Mouse (Mus musculus) liver, embryonic 14.5 days (tissue): ENCODE results near the gene Gdf15. TPM values are rescaled to one million over a fixed set of nuclear protein-coding genes. Genes with fewer than 3 reads are reported as not detected.
A peak's percentile ranks its signal among the peaks of the same experiment; 100 is the strongest.

Experiments used
- ATAC-seq: fragments of 200-750 bp; cut with Nextera tagmentation; 2 replicates; pipeline ENCODE4 v1.8.0; 2017; ENCODE audit warnings: moderate number of reproducible peaks, mild to moderate bottlenecking, moderate library complexity; ENCODE audit not compliant: insufficient read depth
- DNase-seq, 3 experiments: peaks; one replicate each; pipeline ENCODE4 v3.0.0-alpha.2; 2012 to 2013; ENCODE audit warnings: low read depth in 3 of 3, low spot score in 3 of 3
- H3K27ac ChIP-seq: fragments of 300-500 bp; sonication (generic); 2 replicates; pipeline ENCODE4 v1.5.1; 2014; ENCODE audit warnings: moderate library complexity, mild to moderate bottlenecking, control low read depth, inconsistent platforms
- H3K27me3 ChIP-seq: fragments of 300-500 bp; sonication (generic); 2 replicates; pipeline ENCODE4 v1.6.1; 2014; ENCODE audit warnings: mild to moderate bottlenecking, low read length, moderate library complexity; ENCODE audit not compliant: control insufficient read depth, insufficient read depth
- H3K36me3 ChIP-seq: fragments of 300-500 bp; sonication (generic); replicated peaks from 2 replicates; pipeline ENCODE4 v1.6.1; 2014; ENCODE audit warnings: low read depth; ENCODE audit not compliant: control insufficient read depth, insufficient read depth
- H3K4me1 ChIP-seq, 2 experiments: fragments of 200-500 bp in 1 of 2; fragments of 300-500 bp in 1 of 2; sonication (generic) in 1 of 2; replicated peaks; 2 replicates each; pipeline ENCODE4 v1.6.1; 2012 to 2014; ENCODE audit warnings: antibody characterized with exemption in 1 of 2, inconsistent platforms in 1 of 2, low read length in 1 of 2; ENCODE audit not compliant: control insufficient read depth in 2 of 2, insufficient read depth in 2 of 2
- H3K4me2 ChIP-seq: fragments of 300-500 bp; sonication (generic); 2 replicates; pipeline ENCODE4 v1.6.1; 2014; ENCODE audit warnings: low read depth, mild to moderate bottlenecking, control low read depth, moderate library complexity
- H3K4me3 ChIP-seq, 2 experiments: fragments of 200-500 bp in 1 of 2; fragments of 300-500 bp in 1 of 2; sonication (generic) in 1 of 2; 2 replicates each; pipeline ENCODE4 v1.5.1; 2012 to 2014; ENCODE audit warnings: low read depth in 2 of 2, low read length in 2 of 2, mild to moderate bottlenecking in 2 of 2, control low read depth in 1 of 2, inconsistent platforms in 1 of 2, moderate library complexity in 1 of 2; ENCODE audit not compliant: insufficient read depth in 1 of 2
- H3K9ac ChIP-seq: fragments of 300-500 bp; sonication (generic); replicated peaks from 2 replicates; pipeline ENCODE4 v1.6.1; 2014; ENCODE audit warnings: mild to moderate bottlenecking, control low read depth, moderate library complexity
- H3K9me3 ChIP-seq: fragments of 300-500 bp; sonication (generic); 2 replicates; pipeline ENCODE4 v1.6.1; 2016; ENCODE audit warnings: low read length, mixed read lengths; ENCODE audit not compliant: control insufficient read depth
- CTCF ChIP-seq: IDR thresholded peaks from 2 replicates; pipeline ENCODE4 v1.5.1; 2016; ENCODE audit warnings: antibody characterized with exemption, low read depth, control low read depth
- EP300 ChIP-seq: IDR thresholded peaks from 2 replicates; pipeline ENCODE4 v1.6.1; 2016; ENCODE audit warnings: antibody characterized with exemption, low read depth
- WGBS: fragments of 180-500 bp; shearing (Covaris S2); extraction: QIAGEN DNeasy Blood & Tissue Kit; methylation state at CpG from one replicate; pipeline ENCODE4 v1.1.7; 2014; ENCODE audit not compliant: insufficient replicate concordance; 5-methylcytosine and 5-hydroxymethylcytosine counted together
- polyA plus RNA-seq, 2 experiments: library from polyadenylated mRNA; depleted of rRNA in 1 of 2; stranded (reverse) in 1 of 2; unstranded in 1 of 2; fragments of >200 nt; fragmentation: Nextera tagmentation in 1 of 2; extraction: Ambion mirVana in 1 of 2; gene quantifications; 2 replicates each; pipeline versions ENCODE4 v1.2.1 to v1.2.3; 2012 to 2014

Gdf15 gene
- polyA plus RNA-seq, 2 experiments = 1.2 to 6.3 TPM

DNA sequence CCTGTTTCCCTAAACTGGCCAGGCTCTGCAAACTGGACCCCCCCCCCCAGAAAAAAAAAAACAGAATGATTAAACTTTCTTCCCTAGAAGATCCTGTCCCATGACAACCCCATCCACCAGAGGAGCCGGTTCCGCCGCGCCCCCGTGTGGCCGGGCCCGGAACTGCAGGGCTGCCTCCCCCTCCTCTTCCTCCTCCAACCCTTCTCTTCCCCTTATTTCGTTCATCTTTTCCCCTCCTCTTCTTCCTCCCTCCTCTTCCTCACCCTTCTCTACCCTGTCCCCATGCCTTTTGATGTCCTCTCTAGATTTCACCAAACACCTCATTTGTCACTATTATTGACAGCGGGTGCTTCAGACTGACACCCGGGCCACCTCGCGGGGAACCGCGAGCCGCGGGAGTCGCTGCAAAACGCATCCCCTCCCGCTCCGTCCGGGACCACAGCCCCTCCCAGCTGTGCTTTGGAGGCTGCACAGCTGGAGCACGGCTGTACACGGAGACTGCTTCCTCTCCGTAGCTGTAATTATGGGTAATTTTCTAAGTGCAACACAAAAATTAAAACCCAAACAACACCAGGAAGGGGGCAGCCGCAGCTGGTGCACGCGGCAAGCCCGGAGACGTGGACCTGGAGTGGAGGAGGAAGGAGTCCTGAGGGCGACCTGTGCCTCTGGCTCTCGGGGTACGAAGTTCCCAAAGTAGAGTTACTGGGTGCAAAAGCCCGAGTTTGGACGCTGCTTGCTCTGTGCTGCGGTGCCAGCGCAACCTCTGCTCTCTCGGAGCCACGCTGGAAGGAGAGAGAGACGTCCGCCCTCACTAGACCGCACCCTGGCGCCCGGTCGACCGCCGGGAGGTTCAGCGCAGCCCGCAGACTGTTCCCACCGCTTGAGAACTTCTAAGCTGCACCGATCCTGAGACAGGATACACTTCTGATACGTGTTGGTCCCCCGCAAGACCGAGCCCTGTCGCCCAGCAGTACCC, 21.2 kb downstream of the Gdf15 start:
- Histone ChIP-seq H3K36me3 (no peaks in the 10 kb centered on the region), H3K4me1 (peaks cover 22 to 29% of the 10 kb centered on the region in 2 experiments), H3K4me3 (peak overlapping the region; percentile 62 to 63), H3K27me3 (no peaks in the 10 kb centered on the region), H3K9ac (peak overlapping the region; percentile 60), H3K9me3 (no peaks in the 10 kb centered on the region), H3K4me2 (peak overlapping the region; percentile 91), H3K27ac (peak overlapping the region; percentile 75)
- DNase-seq (peak in 1 of 3 experiments; percentile 72), ATAC-seq (peak; percentile 53)
- TF ChIP-seq CTCF (peak; percentile 98), EP300 (no peak)
- WGBS = under 1% methylated on average over 54 of the region's 54 CpGs

DNA sequence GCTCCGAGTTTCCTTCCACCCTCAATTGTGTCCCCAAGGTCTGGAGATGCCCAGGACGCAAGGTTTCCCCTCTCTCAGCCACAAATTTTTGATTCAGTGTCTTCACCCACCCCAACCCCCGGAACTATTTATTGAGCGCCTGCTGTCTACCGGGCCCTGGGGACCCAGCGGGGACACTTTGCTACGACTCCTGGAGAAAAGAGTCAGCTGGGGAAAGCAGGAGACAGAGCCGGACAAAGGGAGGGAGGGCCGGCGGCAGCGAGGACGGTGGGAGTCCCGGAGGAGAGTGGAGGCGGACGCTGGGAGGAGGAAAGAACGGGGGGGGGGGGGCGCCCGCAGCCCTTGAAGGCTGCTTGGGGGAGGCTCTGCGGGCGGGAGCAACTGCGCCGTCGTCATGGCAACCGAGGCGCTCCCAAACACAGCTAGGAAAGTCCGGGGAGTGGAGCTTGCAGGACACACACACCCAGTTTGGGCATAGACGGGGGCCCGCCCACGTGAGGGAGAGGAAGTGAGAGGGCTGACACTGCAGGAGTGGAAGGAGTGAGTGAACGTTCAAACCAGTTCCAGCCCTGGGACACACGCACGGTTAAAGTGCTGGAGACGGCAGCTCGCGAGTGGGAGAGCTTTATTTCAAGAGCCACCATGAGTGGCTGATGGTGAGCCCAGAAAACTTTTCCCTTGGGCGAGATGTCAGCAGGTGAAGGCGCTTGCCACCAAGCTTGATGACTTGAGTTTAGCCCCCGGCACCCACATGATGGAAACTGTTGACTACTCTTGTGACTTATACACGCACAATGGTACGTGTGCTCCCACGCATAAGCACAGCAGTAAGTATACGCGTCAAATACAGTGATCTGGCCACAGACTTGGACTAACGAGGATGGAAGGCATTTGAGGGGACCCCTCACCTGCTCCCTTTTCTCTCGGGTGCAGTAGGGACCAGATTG, 22.1 kb downstream of the Gdf15 start:
- ATAC-seq (peak; percentile 54), DNase-seq (peak; percentile 68 to 96 (median 73))
- Histone ChIP-seq H3K9me3 (no peaks in the 10 kb centered on the region), H3K36me3 (no peaks in the 10 kb centered on the region), H3K4me3 (peak overlapping the region; percentile 44 to 62), H3K4me2 (peak overlapping the region; percentile 91), H3K4me1 (peaks cover 17 to 24% of the 10 kb centered on the region in 2 experiments), H3K27me3 (no peaks in the 10 kb centered on the region), H3K27ac (peak overlapping the region; percentile 71), H3K9ac (peak overlapping the region; percentile 70)
- TF ChIP-seq CTCF (no peak), EP300 (no peak)
- under 1% methylated on average over 42 of the region's 45 CpGs for WGBS

DNA sequence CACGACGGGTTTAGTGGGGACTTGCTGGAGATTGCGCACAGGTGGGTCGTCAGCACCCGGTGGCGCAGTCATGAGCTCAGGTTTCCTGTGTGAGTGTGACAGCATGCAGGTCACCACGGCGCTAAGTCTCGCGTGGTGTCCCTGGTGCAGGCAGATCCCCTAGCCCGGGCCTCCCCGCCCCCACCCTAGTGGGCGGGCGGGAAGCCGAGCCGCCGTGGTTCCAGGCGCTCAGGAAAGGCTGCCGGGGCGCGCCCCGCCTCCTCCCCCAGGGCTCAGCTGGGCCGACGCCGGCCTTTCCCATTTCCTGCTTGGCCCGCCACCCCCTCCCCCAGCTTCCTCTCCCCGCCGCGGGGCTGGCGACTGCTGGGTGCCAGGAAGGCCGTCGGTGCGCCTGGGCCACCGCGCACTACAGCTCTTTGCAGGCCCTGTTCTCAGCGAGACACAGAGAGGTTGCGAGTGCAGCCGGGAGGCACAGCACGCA, 22.8 kb downstream of the Gdf15 start:
- no peaks in the 10 kb centered on the region for H3K36me3 ChIP-seq
- DNase-seq = peak in 1 of 3 experiments; percentile 63
- H3K4me2 ChIP-seq = peak overlapping the region; percentile 91
- peak overlapping the region; percentile 71 for H3K27ac ChIP-seq
- WGBS = under 1% methylated on average over 36 of the region's 39 CpGs
- peak overlapping the region; percentile 70 for H3K9ac ChIP-seq
- no peaks in the 10 kb centered on the region for H3K9me3 ChIP-seq
- peak; percentile 22 for ATAC-seq
- peaks cover 17 to 24% of the 10 kb centered on the region in 2 experiments for H3K4me1 ChIP-seq
- peak overlapping the region; percentile 62 to 65 for H3K4me3 ChIP-seq
- no peaks in the 10 kb centered on the region for H3K27me3 ChIP-seq
- TF ChIP-seq CTCF (no peak), EP300 (no peak)

DNA sequence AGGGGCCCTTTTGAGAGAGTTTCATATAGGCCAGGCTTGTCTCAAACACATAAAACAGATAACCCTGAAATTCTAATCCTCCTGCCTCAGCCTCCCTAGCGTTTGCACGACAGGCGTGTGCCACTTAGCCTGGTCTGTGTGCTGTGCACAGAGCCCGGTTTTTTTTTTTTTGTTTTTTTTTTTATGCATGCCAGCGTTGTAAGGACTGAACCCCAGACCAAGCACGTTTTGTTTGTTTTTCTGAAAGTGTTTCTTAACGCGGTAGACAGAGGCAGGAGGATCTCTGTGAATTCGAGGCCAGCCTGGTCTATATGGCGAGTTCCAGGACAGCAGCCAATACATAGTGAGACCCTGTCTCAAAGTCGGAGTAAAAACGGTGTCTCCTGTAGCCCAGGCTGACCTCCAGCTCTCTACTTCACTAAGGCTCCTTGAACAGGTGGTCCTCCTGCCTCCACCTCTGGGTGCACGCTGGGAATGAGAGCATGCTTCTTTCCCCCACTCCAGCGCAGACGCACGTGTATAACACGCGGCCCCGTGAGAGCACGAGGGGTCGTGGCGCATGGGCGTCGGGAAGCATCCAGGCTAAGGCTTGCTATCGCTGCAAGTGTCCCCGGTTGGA, 23.4 kb downstream of the Gdf15 start, which contains the start of gene Ssbp4:
Gene Ssbp4, minus strand, starts transcription at position 124 of the 619 bp plus-strand sequence.
- Histone ChIP-seq H3K36me3 (no peaks in the 10 kb centered on the region), H3K27ac (peak within 1 kb of the TSS; percentile 71), H3K4me3 (peak within 1 kb of the TSS; percentile 65 to 78), H3K27me3 (no peaks in the 10 kb centered on the region), H3K9me3 (no peaks in the 10 kb centered on the region), H3K4me1 (peaks cover 17 to 24% of the 10 kb centered on the region in 2 experiments), H3K4me2 (peak within 1 kb of the TSS; percentile 91), H3K9ac (peak within 1 kb of the TSS; percentile 79)
- 2% methylated on average over 26 of the region's 26 CpGs for whole genome bisulfite sequencing
- DNase-seq (no peak), ATAC-seq (no peak)
- TF ChIP-seq CTCF = no peak
- no peak for TF ChIP-seq EP300
